9 mouse cellular contexts compared by ENCODE assay signal in genomic region chr17:14202291-14203030, GRCm38 (mm10). TPM values are rescaled to one million over a fixed set of nuclear protein-coding genes. Genes with fewer than 3 reads are reported as not detected.
DNase-seq lines count a peak whose midpoint lies in the region; ATAC-seq and TF ChIP-seq lines count a peak whose summit lies in the region.
"Had no signal": no experiment of that assay in that cellular context is flagged by ENCODE, and none has a peak within 500 bp of the region (broad histone marks: within the 10 kb centered on the region; RNA-seq: fewer than 3 reads in every experiment).

No protein-coding gene starts in this region.

- no peak for TF ChIP-seq CTCF in liver, adult 2 months (IDR thresholded peaks at IDR 0.05; ENCODE audit: low read depth, low read length)

- peak overlapping the region; percentile 73; the same call in 1 of the 2 replicates for H3K9ac ChIP-seq in hindbrain, embryonic 15.5 days
- peak overlapping the region; percentile 98 for H3K9ac ChIP-seq in liver, adult 2 months (ENCODE audit: low read depth, low read length)
- H3K9ac ChIP-seq in stomach, embryonic 15.5 days, result 0 out of 2 replicates have a peak overlapping the region, but pooled peaks have one; percentile 57

- H3K36me3 ChIP-seq in heart, embryonic 10.5 days, result peaks cover 4% of the 10 kb centered on the region; the same call in 1 of the 2 replicates
- no peaks in the 10 kb centered on the region for H3K36me3 ChIP-seq in hindbrain, embryonic 15.5 days
- peaks cover 7% of the 10 kb centered on the region; the same call in 1 of the 2 replicates for H3K36me3 ChIP-seq in liver, adult 2 months (ENCODE audit: control insufficient read depth, insufficient read depth, low read length)
- H3K36me3 ChIP-seq in stomach, embryonic 15.5 days, result no peaks in the 10 kb centered on the region
- H3K36me3 ChIP-seq: G1E had no signal

- no peaks in the 10 kb centered on the region for H3K9me3 ChIP-seq in heart, embryonic 10.5 days
- no peaks in the 10 kb centered on the region for H3K9me3 ChIP-seq in hindbrain, embryonic 15.5 days
- H3K9me3 ChIP-seq in stomach, embryonic 15.5 days, result no peaks in the 10 kb centered on the region

- H3K27me3 ChIP-seq in heart, embryonic 10.5 days (ENCODE audit: insufficient read depth, poor library complexity, severe bottlenecking), result peaks cover 75% of the 10 kb centered on the region
- peaks cover 25% of the 10 kb centered on the region for H3K27me3 ChIP-seq in hindbrain, embryonic 15.5 days
- H3K27me3 ChIP-seq in liver, adult 2 months (ENCODE audit: control insufficient read depth, insufficient read depth, low read length), result no peaks in the 10 kb centered on the region
- H3K27me3 ChIP-seq in stomach, embryonic 15.5 days (replicated peaks), result peaks cover 23% of the 10 kb centered on the region

- WGBS in heart, embryonic 10.5 days, result 2% methylated on average over 18 of the region's 18 CpGs
- WGBS in hindbrain, embryonic 15.5 days, result 2% methylated on average over 18 of the region's 18 CpGs
- 4% methylated on average over 18 of the region's 18 CpGs for WGBS in liver, adult 2 months
- WGBS in stomach, embryonic 15.5 days, result 4% methylated on average over 18 of the region's 18 CpGs

- no peak for DNase-seq in heart, embryonic 10.5 days (ENCODE audit: low spot score)
- no peak for DNase-seq in heart, postnatal 14 days
- peak; percentile 93 for DNase-seq in liver, adult 2 months (ENCODE audit: extremely low read depth, low read depth, low spot score)
- no peak for DNase-seq in cerebellum, postnatal 25 days
- DNase-seq in layer of hippocampus, adult 8-10 months (ENCODE audit: low spot score in 2 of 2), result no peak

- peak; percentile 5; the same call in 1 of the 2 replicates for ATAC-seq in hindbrain, embryonic 15.5 days (ENCODE audit: low FRiP score, low read depth)
- peak; percentile 72 for ATAC-seq in stomach, embryonic 15.5 days (ENCODE audit: insufficient read depth, low FRiP score, low read depth)

- peak; percentile 81; the same call in 1 of the 2 replicates for TF ChIP-seq POLR2A in liver, adult 2 months (IDR thresholded peaks at IDR 0.05; ENCODE audit: extremely low read depth, insufficient read depth, low read length)

- H3K4me1 ChIP-seq in heart, embryonic 10.5 days, result peaks cover 33% of the 10 kb centered on the region
- no peaks in the 10 kb centered on the region for H3K4me1 ChIP-seq in brown adipose tissue, adult 24 weeks (ENCODE audit: control insufficient read depth, insufficient read depth, insufficient read length, low read length)
- H3K4me1 ChIP-seq in hindbrain, embryonic 15.5 days (replicated peaks), result peaks cover 34% of the 10 kb centered on the region
- H3K4me1 ChIP-seq in liver, adult 2 months (ENCODE audit: control insufficient read depth, insufficient read depth, low read length), result peaks cover 14% of the 10 kb centered on the region
- H3K4me1 ChIP-seq in stomach, embryonic 15.5 days, result peaks cover 28% of the 10 kb centered on the region; the same call in 1 of the 2 replicates

- peak overlapping the region; percentile 72 for H3K4me3 ChIP-seq in heart, embryonic 10.5 days
- H3K4me3 ChIP-seq in brown adipose tissue, adult 24 weeks (ENCODE audit: insufficient read depth, low read depth, low read length), result peak overlapping the region; percentile 50
- peak overlapping the region; percentile 64 for H3K4me3 ChIP-seq in hindbrain, embryonic 15.5 days
- H3K4me3 ChIP-seq in liver, adult 2 months (ENCODE audit: insufficient read depth, low read depth, low read length), result peak overlapping the region; percentile 62
- H3K4me3 ChIP-seq in stomach, embryonic 15.5 days (replicated peaks), result peak overlapping the region; percentile 69

- peak overlapping the region; percentile 81; the same call in 1 of the 2 replicates for H3K27ac ChIP-seq in heart, embryonic 10.5 days
- no peak overlapping the region for H3K27ac ChIP-seq in brown adipose tissue, adult 24 weeks (replicated peaks; ENCODE audit: low read depth, low read length)
- H3K27ac ChIP-seq in hindbrain, embryonic 15.5 days (replicated peaks), result no peak overlapping the region
- H3K27ac ChIP-seq in liver, adult 2 months (replicated peaks; ENCODE audit: insufficient read depth, low read depth, low read length), result peak overlapping the region; percentile 92
- peak overlapping the region; percentile 85; the same call in 1 of the 2 replicates for H3K27ac ChIP-seq in stomach, embryonic 15.5 days

- 0 out of 2 replicates have a peak, but pooled peaks cover 3% of the 10 kb centered on the region for H3K79me2 ChIP-seq in liver, adult 2 months (ENCODE audit: control insufficient read depth, insufficient read depth, low read length)

- intact Hi-C loops in heart, postnatal 14 days (cut with DNase I), result loop anchor here (5.0 to 10.0 kb wide), 2 partner anchors 70 to 348 kb away; no protein-coding TSS in a partner anchor

- H3K4me2 ChIP-seq in hindbrain, embryonic 15.5 days, result peak overlapping the region; percentile 88
- H3K4me2 ChIP-seq in stomach, embryonic 15.5 days, result peak overlapping the region; percentile 88

RNA-seq across cellular contexts. Expression of gene Dact2, which starts 1.6 kb away (rescaled TPM):
- 0.59 and 1.4 TPM in 2 replicates for polyA plus RNA-seq in heart, embryonic 10.5 days (2016; fragmentation: Nextera tagmentation; extraction: Ambion mirVana)
- total RNA-seq in heart, postnatal 14 days (2021), result 1 to 10 TPM; 1.9 to 2.5 TPM
- 3.0 and 3.4 TPM in 2 replicates for polyA plus RNA-seq in brown adipose tissue, adult 24 weeks (2012; ENCODE audit: insufficient read depth, insufficient read length, missing spikeins)
- 2.0 and 2.4 TPM in 2 replicates for polyA plus RNA-seq in hindbrain, embryonic 15.5 days (2015; fragmentation: Nextera tagmentation; extraction: Ambion mirVana)
- 5.1 and 7.2 TPM in 2 replicates for total RNA-seq in liver, adult 2 months (2014; rRNA removed)
- polyA plus RNA-seq in liver, adult 2 months (2012; rRNA removed), result 13.7 and 19.8 TPM in 2 replicates
- 5.2 and 7.1 TPM in 2 replicates for polyA plus RNA-seq in stomach, embryonic 15.5 days (2015; fragmentation: Nextera tagmentation; extraction: Ambion mirVana)
- 10 to 100 TPM; 22.7 to 26.5 (median 24.3) TPM for total RNA-seq in layer of hippocampus, adult 8-10 months (2022)
- total RNA-seq: G1E had no signal
- polyA plus RNA-seq: G1E had no signal

Comparison
In these comparisons a context has a peak if more than half of its experiments do, and no peak if none do; other contexts are left out.
1. H3K27ac ChIP-seq: peak in heart, embryonic 10.5 days (single experiment), liver, adult 2 months (single experiment) and stomach, embryonic 15.5 days (single experiment); none in brown adipose tissue, adult 24 weeks (single experiment) and hindbrain, embryonic 15.5 days (single experiment).
2. Peak in every context shown above with its lines, with median percentiles within 50 percentile points of each other: H3K4me3 ChIP-seq and H3K9ac ChIP-seq.